Mouse (Mus musculus) adrenal gland, postnatal 4 days (tissue): Measurements from ENCODE around the gene G3bp1. TPM values are rescaled to one million over a fixed set of nuclear protein-coding genes. Genes with fewer than 3 reads are reported as not detected.

Experiments
- DNase-seq, 2 experiments: peaks; one replicate each; pipeline ENCODE4 v3.0.0; 2021 to 2022; ENCODE audit warnings: low spot score in 2 of 2, mixed read lengths in 2 of 2
- total RNA-seq, 2 experiments: library from RNA; stranded (reverse); gene quantifications; 2 replicates each; pipeline ENCODE4 v1.2.3; 2021

The G3bp1 gene
- total RNA-seq, 2 experiments from 2014 or later = 70.0 to 73.9 TPM

GRCm38 (mm10) chr11:55462149-55462548 is 7.3 kb upstream of the G3bp1 start:
- DNase-seq = no peak

- DNase-seq = no peak
Observed at GRCm38 (mm10) chr11:55464707-55465106, 4.8 kb upstream of the G3bp1 start.

- DNase-seq = no peak
Observed at GRCm38 (mm10) chr11:55465177-55465576, 4.3 kb upstream of the G3bp1 start.

- DNase-seq = no peak
Observed at GRCm38 (mm10) chr11:55468012-55468411, 1.5 kb upstream of the G3bp1 start.

GRCm38 (mm10) chr11:55468611-55469047 is 856 bp upstream of the G3bp1 start:
- no peak for DNase-seq

- no peak for DNase-seq
Observed at GRCm38 (mm10) chr11:55469923-55470691, 622 bp downstream of the G3bp1 start.

- no peak for DNase-seq
Observed at GRCm38 (mm10) chr11:55470761-55471160, 1.3 kb downstream of the G3bp1 start.

GRCm38 (mm10) chr11:55471467-55471866 is 2.0 kb downstream of the G3bp1 start:
- DNase-seq = no peak

- DNase-seq = no peak
Observed at GRCm38 (mm10) chr11:55473219-55473618, 3.7 kb downstream of the G3bp1 start.

- no peak for DNase-seq
Observed at GRCm38 (mm10) chr11:55485443-55485842, 16.0 kb downstream of the G3bp1 start.

GRCm38 (mm10) chr11:55496158-55496557 is 26.7 kb downstream of the G3bp1 start:
- no peak for DNase-seq

- no peak for DNase-seq
Observed at GRCm38 (mm10) chr11:55497885-55498284, 28.4 kb downstream of the G3bp1 start.

- DNase-seq = no peak
Observed at GRCm38 (mm10) chr11:55501955-55502531, 32.6 kb downstream of the G3bp1 start.

GRCm38 (mm10) chr11:55502886-55503285 is 33.4 kb downstream of the G3bp1 start:
- no peak for DNase-seq

GRCm38 (mm10) chr11:55505485-55505884 is 36.0 kb downstream of the G3bp1 start:
- DNase-seq = no peak

GRCm38 (mm10) chr11:55511374-55511773 is 41.9 kb downstream of the G3bp1 start:
- no peak for DNase-seq

- DNase-seq = no peak
Observed at GRCm38 (mm10) chr11:55517666-55518065, 48.2 kb downstream of the G3bp1 start.

GRCm38 (mm10) chr11:55518806-55519674 is 49.6 kb downstream of the G3bp1 start:
- peak; percentile 24 to 28 for DNase-seq

- DNase-seq = no peak
Observed at GRCm38 (mm10) chr11:55530741-55531140, 61.3 kb downstream of the G3bp1 start.

- DNase-seq = no peak
Observed at GRCm38 (mm10) chr11:55533378-55533777, 63.9 kb downstream of the G3bp1 start.

- no peak for DNase-seq
Observed at GRCm38 (mm10) chr11:55534766-55535165, 65.3 kb downstream of the G3bp1 start.

GRCm38 (mm10) chr11:55542128-55542527 is 72.6 kb downstream of the G3bp1 start:
- DNase-seq = no peak
